Mouse (Mus musculus): Measurements from ENCODE around the gene Ak2. TPM values are rescaled to one million over a fixed set of nuclear protein-coding genes. Genes with fewer than 3 reads are reported as not detected.

The Ak2 gene
- total and polyA plus RNA-seq, 3 experiments = 330 to 366 TPM; not detected in 1

DNA sequence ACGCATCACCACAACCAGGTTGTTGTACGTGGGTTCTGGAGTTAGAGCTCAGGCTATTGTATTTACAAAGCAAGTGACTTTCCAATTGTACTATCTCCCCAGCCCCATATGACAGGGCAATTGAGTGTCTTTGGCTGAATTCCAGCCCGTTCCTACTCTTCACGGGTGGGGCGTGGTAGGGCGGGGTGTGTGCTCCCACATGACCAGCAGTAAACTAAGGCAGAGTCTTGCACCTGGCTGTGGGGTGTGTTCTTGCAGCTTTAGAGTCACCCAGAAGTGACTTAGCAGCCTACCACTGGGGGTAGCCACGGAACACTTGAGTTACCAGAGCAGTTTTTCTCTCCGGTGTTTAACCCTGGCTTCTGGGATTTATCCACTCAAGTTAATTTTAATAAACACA lies 5.5 kb downstream of the Ak2 start:
- H3K9me3 ChIP-seq (replicated peaks; ENCODE audit: insufficient read depth, low read length) = no peaks in the 10 kb centered on the region
- no peak overlapping the region for H3K9ac ChIP-seq (ENCODE audit: control insufficient read depth, low read depth, low read length, poor library complexity, severe bottlenecking)
- no peaks in the 10 kb centered on the region for H3K27me3 ChIP-seq (ENCODE audit: control insufficient read depth in 1 of 2, insufficient read depth in 2 of 2, low read length in 2 of 2)
- DNase-seq (ENCODE audit: low read depth, low spot score) = peak; percentile 77
- H3K27ac ChIP-seq (ENCODE audit: control insufficient read depth, low read depth, low read length) = no peak overlapping the region
- peaks cover 17 to 31% of the 10 kb centered on the region in 2 experiments for H3K36me3 ChIP-seq (ENCODE audit: control insufficient read depth in 1 of 2, insufficient read depth in 2 of 2, low read length in 2 of 2)
- H3K79me2 ChIP-seq (ENCODE audit: control insufficient read depth, insufficient read depth, low read length, poor library complexity) = peaks cover 50% of the 10 kb centered on the region
- no peak overlapping the region for H3K4me3 ChIP-seq (ENCODE audit: control insufficient read depth in 1 of 2, insufficient read depth in 1 of 2, low read depth in 2 of 2, low read length in 2 of 2)
- TF ChIP-seq USF1 (IDR thresholded peaks at IDR 0.05; ENCODE audit: low read depth, low read length) (peak; percentile 49; the same call in 1 of the 2 replicates), GATA1 (IDR thresholded peaks at IDR 0.05; ENCODE audit: low read depth, low read length) (0 out of 2 replicates have a peak, but pooled peaks have one; percentile 6), SIN3A (IDR thresholded peaks at IDR 0.05; ENCODE audit: low read length) (peak; percentile 71), HCFC1 (IDR thresholded peaks at IDR 0.05; ENCODE audit: low read depth, low read length) (no peak), GABPA (IDR thresholded peaks at IDR 0.05; ENCODE audit: low read depth, low read length) (no peak), MXI1 (IDR thresholded peaks at IDR 0.05; ENCODE audit: low read depth, low read length) (peak; percentile 57), EP300 (IDR thresholded peaks at IDR 0.05; ENCODE audit: low read depth in 1 of 2, low read length in 2 of 2) (0 out of 4 replicates have a peak, but pooled peaks of 1 of the 2 experiments have one; percentile 21), ETS1 (IDR thresholded peaks at IDR 0.05; ENCODE audit: low read depth, low read length) (peak; percentile 49), TAL1 (IDR thresholded peaks at IDR 0.05; ENCODE audit: low read length) (peak; percentile 36; the same call in 1 of the 2 replicates)
- peaks cover 3 to 32% of the 10 kb centered on the region in 2 experiments for H3K4me1 ChIP-seq (ENCODE audit: control insufficient read depth in 1 of 2, insufficient read depth in 2 of 2, low read length in 2 of 2)

DNA sequence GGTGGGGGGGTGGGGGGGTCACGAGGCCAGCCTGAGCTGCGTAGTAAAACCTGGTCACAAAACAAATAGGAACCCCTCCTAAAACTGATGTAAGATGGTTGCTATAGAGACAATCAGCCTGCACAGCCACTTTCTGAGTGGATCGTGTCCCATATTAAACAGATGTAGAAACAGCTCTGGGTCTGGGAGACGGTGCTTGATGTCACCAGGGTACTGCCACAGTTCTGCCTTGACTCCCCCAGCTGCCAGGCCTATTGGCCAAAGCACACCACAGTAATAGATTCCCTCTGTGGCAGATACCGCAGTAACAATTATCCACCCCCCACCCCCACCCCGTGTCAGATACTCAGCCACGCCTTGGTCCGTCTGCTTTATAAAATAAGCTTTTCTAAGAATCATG lies 6.6 kb downstream of the Ak2 start:
- H3K4me3 ChIP-seq (ENCODE audit: control insufficient read depth in 1 of 2, insufficient read depth in 1 of 2, low read depth in 2 of 2, low read length in 2 of 2) = no peak overlapping the region
- peaks cover 22 to 25% of the 10 kb centered on the region in 2 experiments for H3K36me3 ChIP-seq (ENCODE audit: control insufficient read depth in 1 of 2, insufficient read depth in 2 of 2, low read length in 2 of 2)
- H3K4me1 ChIP-seq (ENCODE audit: control insufficient read depth in 1 of 2, insufficient read depth in 2 of 2, low read length in 2 of 2) = peaks cover 3 to 27% of the 10 kb centered on the region in 2 experiments
- no peaks in the 10 kb centered on the region for H3K27me3 ChIP-seq (ENCODE audit: control insufficient read depth in 1 of 2, insufficient read depth in 2 of 2, low read length in 2 of 2)
- no peak overlapping the region for H3K9ac ChIP-seq (ENCODE audit: control insufficient read depth, low read depth, low read length, poor library complexity, severe bottlenecking)
- peaks cover 47% of the 10 kb centered on the region for H3K79me2 ChIP-seq (ENCODE audit: control insufficient read depth, insufficient read depth, low read length, poor library complexity)
- TF ChIP-seq TAL1 (IDR thresholded peaks at IDR 0.05; ENCODE audit: low read length) (no peak), MAZ (IDR thresholded peaks at IDR 0.05; ENCODE audit: low read depth, low read length) (no peak), UBTF (IDR thresholded peaks at IDR 0.05; ENCODE audit: borderline replicate concordance, insufficient read depth, low read depth, low read length) (no peak), NRF1 (IDR thresholded peaks at IDR 0.05; ENCODE audit: insufficient read depth, low read depth, low read length, poor library complexity, severe bottlenecking) (no peak), ZMIZ1 (IDR thresholded peaks at IDR 0.05; ENCODE audit: low read depth, low read length) (no peak), CHD1 (IDR thresholded peaks at IDR 0.05; ENCODE audit: low read depth, low read length) (no peak), KAT2A (conservative IDR thresholded peaks at IDR 0.05; ENCODE audit: low read depth, low read length) (no peak), NELFE (IDR thresholded peaks at IDR 0.05; ENCODE audit: low read depth, low read length) (no peak), POLR2AphosphoS2 (IDR thresholded peaks at IDR 0.05; ENCODE audit: low read length) (no peak), ELF1 (IDR thresholded peaks at IDR 0.05; ENCODE audit: low read depth, low read length) (no peak), TBP (IDR thresholded peaks at IDR 0.05; ENCODE audit: low read depth, low read length) (no peak), TCF12 (IDR thresholded peaks at IDR 0.05; ENCODE audit: low read depth, low read length) (no peak), MEF2A (IDR thresholded peaks at IDR 0.05; ENCODE audit: extremely low read depth, insufficient replicate concordance, low read depth, low read length, poor library complexity, severe bottlenecking) (no peak), POLR2AphosphoS5 (IDR thresholded peaks at IDR 0.05; ENCODE audit: borderline replicate concordance, low read depth, low read length) (no peak), SIN3A (IDR thresholded peaks at IDR 0.05; ENCODE audit: low read length) (no peak), USF1 (IDR thresholded peaks at IDR 0.05; ENCODE audit: low read depth, low read length) (no peak), MYC (IDR thresholded peaks at IDR 0.05; ENCODE audit: low read depth, low read length) (no peak)
- no peaks in the 10 kb centered on the region for H3K9me3 ChIP-seq (replicated peaks; ENCODE audit: insufficient read depth, low read length)
- no peak for DNase-seq (ENCODE audit: low read depth, low spot score)
- H3K27ac ChIP-seq (ENCODE audit: control insufficient read depth, low read depth, low read length) = no peak overlapping the region

Measured in MEL (cell line).